Mouse (Mus musculus): ENCODE data around the gene Tmem236.

Tmem236 gene

GRCm38 (mm10) chr2:14174334-14174733, at the start of gene Tmem236:
TSS of gene Tmem236 (plus strand) at chr2:14174523.
- DNase-seq: no peak

- DNase-seq: no peak
Observed at GRCm38 (mm10) chr2:14126387-14126786, 47.9 kb upstream of the Tmem236 start.

GRCm38 (mm10) chr2:14127629-14128028, 46.7 kb upstream of the Tmem236 start:
- DNase-seq: no peak

GRCm38 (mm10) chr2:14130641-14131339, 43.5 kb upstream of the Tmem236 start:
- peak; percentile 52 for DNase-seq

GRCm38 (mm10) chr2:14132468-14133326, 41.6 kb upstream of the Tmem236 start:
- no peak for DNase-seq

GRCm38 (mm10) chr2:14136906-14137305, 37.4 kb upstream of the Tmem236 start:
- DNase-seq: no peak

- DNase-seq: no peak
Observed at GRCm38 (mm10) chr2:14139590-14139989, 34.7 kb upstream of the Tmem236 start.

GRCm38 (mm10) chr2:14140044-14140443, 34.3 kb upstream of the Tmem236 start:
- DNase-seq: no peak

GRCm38 (mm10) chr2:14145311-14145710, 29.0 kb upstream of the Tmem236 start:
- DNase-seq: no peak

GRCm38 (mm10) chr2:14146913-14147312, 27.4 kb upstream of the Tmem236 start:
- no peak for DNase-seq

GRCm38 (mm10) chr2:14150829-14151228, 23.5 kb upstream of the Tmem236 start:
- no peak for DNase-seq

- DNase-seq: no peak
Observed at GRCm38 (mm10) chr2:14151854-14152253, 22.5 kb upstream of the Tmem236 start.

- DNase-seq: no peak
Observed at GRCm38 (mm10) chr2:14159047-14159446, 15.3 kb upstream of the Tmem236 start.

GRCm38 (mm10) chr2:14159756-14160155, 14.6 kb upstream of the Tmem236 start:
- no peak for DNase-seq

- DNase-seq: peak; percentile 19
Observed at GRCm38 (mm10) chr2:14164459-14165030, 9.8 kb upstream of the Tmem236 start.

GRCm38 (mm10) chr2:14165066-14165465, 9.3 kb upstream of the Tmem236 start:
- no peak for DNase-seq

GRCm38 (mm10) chr2:14165618-14166344, 8.5 kb upstream of the Tmem236 start:
- DNase-seq: peak; percentile 8

GRCm38 (mm10) chr2:14167721-14168120, 6.6 kb upstream of the Tmem236 start:
- no peak for DNase-seq

- no peak for DNase-seq
Observed at GRCm38 (mm10) chr2:14176460-14177193, 2.3 kb downstream of the Tmem236 start.

GRCm38 (mm10) chr2:14184375-14184774, 10.1 kb downstream of the Tmem236 start:
- no peak for DNase-seq

GRCm38 (mm10) chr2:14190684-14191083, 16.4 kb downstream of the Tmem236 start:
- DNase-seq: no peak

- no peak for DNase-seq
Observed at GRCm38 (mm10) chr2:14191601-14192000, 17.3 kb downstream of the Tmem236 start.

All from thymus, postnatal 25 days (tissue).